Mouse (Mus musculus): Measurements from ENCODE around the gene Pnpla3. TPM values are rescaled to one million over a fixed set of nuclear protein-coding genes. Genes with fewer than 3 reads are reported as not detected.

The Pnpla3 gene
- total and polyA plus RNA-seq, 2 experiments from 2014 or later, result 3.0 to 5.6 TPM

GRCm38 (mm10) chr15:84131096-84131786, 36.4 kb upstream of the Pnpla3 start:
- Histone ChIP-seq H3K9me3 (ENCODE audit: low read length) (no peaks in the 10 kb centered on the region), H3K4me1 (ENCODE audit: insufficient read depth) (no peaks in the 10 kb centered on the region), H3K27ac (ENCODE audit: low read depth, low read length) (no peak overlapping the region), H3K36me3 (ENCODE audit: insufficient read depth) (no peaks in the 10 kb centered on the region), H3K9ac (no peak overlapping the region), H3K4me2 (ENCODE audit: low read depth) (no peak overlapping the region), H3K4me3 (ENCODE audit: low read depth, low read length) (no peak overlapping the region), H3K27me3 (ENCODE audit: insufficient read depth, low read length) (no peaks in the 10 kb centered on the region)
- 59% methylated on average over 16 of the region's 16 CpGs for WGBS
- DNase-seq (no peak), ATAC-seq (no peak)
- TF ChIP-seq CTCF (IDR thresholded peaks at IDR 0.05; ENCODE audit: low read depth), result no peak

- H3K27ac ChIP-seq (ENCODE audit: low read depth, low read length), result no peak overlapping the region
- no peak for ATAC-seq
- H3K4me3 ChIP-seq (ENCODE audit: low read depth, low read length), result no peak overlapping the region
- no peak for DNase-seq
- H3K36me3 ChIP-seq (ENCODE audit: insufficient read depth), result no peaks in the 10 kb centered on the region
- H3K9me3 ChIP-seq (ENCODE audit: low read length), result no peaks in the 10 kb centered on the region
- H3K9ac ChIP-seq, result no peak overlapping the region
- no peaks in the 10 kb centered on the region for H3K4me1 ChIP-seq (ENCODE audit: insufficient read depth)
- WGBS, result 96% methylated on average over 7 of the region's 7 CpGs
- no peaks in the 10 kb centered on the region for H3K27me3 ChIP-seq (ENCODE audit: insufficient read depth, low read length)
- no peak overlapping the region for H3K4me2 ChIP-seq (ENCODE audit: low read depth)
- no peak for TF ChIP-seq CTCF (IDR thresholded peaks at IDR 0.05; ENCODE audit: low read depth)
These were observed 35.7 kb upstream of the Pnpla3 start for GRCm38 (mm10) chr15:84131971-84132370.

- H3K4me3 ChIP-seq (ENCODE audit: low read depth, low read length), result no peak overlapping the region
- 80% methylated on average over 4 of the region's 4 CpGs for WGBS
- no peak overlapping the region for H3K9ac ChIP-seq
- no peak overlapping the region for H3K4me2 ChIP-seq (ENCODE audit: low read depth)
- TF ChIP-seq CTCF (IDR thresholded peaks at IDR 0.05; ENCODE audit: low read depth), result no peak
- H3K4me1 ChIP-seq (ENCODE audit: insufficient read depth), result no peaks in the 10 kb centered on the region
- H3K36me3 ChIP-seq (ENCODE audit: insufficient read depth), result no peaks in the 10 kb centered on the region
- no peak for DNase-seq
- no peaks in the 10 kb centered on the region for H3K9me3 ChIP-seq (ENCODE audit: low read length)
- ATAC-seq, result no peak
- no peak overlapping the region for H3K27ac ChIP-seq (ENCODE audit: low read depth, low read length)
- no peaks in the 10 kb centered on the region for H3K27me3 ChIP-seq (ENCODE audit: insufficient read depth, low read length)
These were observed 34.2 kb upstream of the Pnpla3 start for GRCm38 (mm10) chr15:84133440-84133839.

- Histone ChIP-seq H3K4me3 (ENCODE audit: low read depth, low read length) (no peak overlapping the region), H3K36me3 (ENCODE audit: insufficient read depth) (no peaks in the 10 kb centered on the region), H3K9ac (no peak overlapping the region), H3K4me1 (ENCODE audit: insufficient read depth) (no peaks in the 10 kb centered on the region), H3K4me2 (ENCODE audit: low read depth) (no peak overlapping the region), H3K27me3 (ENCODE audit: insufficient read depth, low read length) (no peaks in the 10 kb centered on the region), H3K9me3 (ENCODE audit: low read length) (no peaks in the 10 kb centered on the region), H3K27ac (ENCODE audit: low read depth, low read length) (no peak overlapping the region)
- peak; percentile 66 for TF ChIP-seq CTCF (IDR thresholded peaks at IDR 0.05; ENCODE audit: low read depth)
- DNase-seq (peak; percentile 24), ATAC-seq (no peak)
- 94% methylated on average over 5 of the region's 5 CpGs for WGBS
These were observed 32.2 kb upstream of the Pnpla3 start for GRCm38 (mm10) chr15:84135472-84135871.

- no peak for TF ChIP-seq CTCF (IDR thresholded peaks at IDR 0.05; ENCODE audit: low read depth)
- Histone ChIP-seq H3K4me3 (ENCODE audit: low read depth, low read length) (no peak overlapping the region), H3K27ac (ENCODE audit: low read depth, low read length) (no peak overlapping the region), H3K36me3 (ENCODE audit: insufficient read depth) (no peaks in the 10 kb centered on the region), H3K4me1 (ENCODE audit: insufficient read depth) (no peaks in the 10 kb centered on the region), H3K9me3 (ENCODE audit: low read length) (no peaks in the 10 kb centered on the region), H3K27me3 (ENCODE audit: insufficient read depth, low read length) (no peaks in the 10 kb centered on the region), H3K4me2 (ENCODE audit: low read depth) (no peak overlapping the region), H3K9ac (no peak overlapping the region)
- ATAC-seq (no peak), DNase-seq (no peak)
- WGBS, result 21% methylated on average over 12 of the region's 12 CpGs
These were observed 30.9 kb upstream of the Pnpla3 start for GRCm38 (mm10) chr15:84136473-84137415.

GRCm38 (mm10) chr15:84139592-84140005, 28.0 kb upstream of the Pnpla3 start:
- H3K27ac ChIP-seq (ENCODE audit: low read depth, low read length), result no peak overlapping the region
- WGBS, result 85% methylated on average over 5 of the region's 5 CpGs
- H3K4me1 ChIP-seq (ENCODE audit: insufficient read depth), result no peaks in the 10 kb centered on the region
- H3K4me2 ChIP-seq (ENCODE audit: low read depth), result no peak overlapping the region
- no peaks in the 10 kb centered on the region for H3K27me3 ChIP-seq (ENCODE audit: insufficient read depth, low read length)
- no peaks in the 10 kb centered on the region for H3K36me3 ChIP-seq (ENCODE audit: insufficient read depth)
- no peak for DNase-seq
- no peak for ATAC-seq
- no peak for TF ChIP-seq CTCF (IDR thresholded peaks at IDR 0.05; ENCODE audit: low read depth)
- no peaks in the 10 kb centered on the region for H3K9me3 ChIP-seq (ENCODE audit: low read length)
- H3K4me3 ChIP-seq (ENCODE audit: low read depth, low read length), result no peak overlapping the region
- no peak overlapping the region for H3K9ac ChIP-seq

GRCm38 (mm10) chr15:84140109-84140508, 27.5 kb upstream of the Pnpla3 start:
- no peak for ATAC-seq
- H3K9me3 ChIP-seq (ENCODE audit: low read length), result no peaks in the 10 kb centered on the region
- H3K27ac ChIP-seq (ENCODE audit: low read depth, low read length), result no peak overlapping the region
- H3K4me2 ChIP-seq (ENCODE audit: low read depth), result no peak overlapping the region
- no peaks in the 10 kb centered on the region for H3K36me3 ChIP-seq (ENCODE audit: insufficient read depth)
- no peak overlapping the region for H3K9ac ChIP-seq
- H3K4me1 ChIP-seq (ENCODE audit: insufficient read depth), result no peaks in the 10 kb centered on the region
- 46% methylated on average over 3 of the region's 3 CpGs for WGBS
- H3K4me3 ChIP-seq (ENCODE audit: low read depth, low read length), result no peak overlapping the region
- no peaks in the 10 kb centered on the region for H3K27me3 ChIP-seq (ENCODE audit: insufficient read depth, low read length)
- DNase-seq, result no peak
- no peak for TF ChIP-seq CTCF (IDR thresholded peaks at IDR 0.05; ENCODE audit: low read depth)
